Mouse (Mus musculus): Measurements from ENCODE around the gene Gpx2. TPM values are rescaled to one million over a fixed set of nuclear protein-coding genes. Genes with fewer than 3 reads are reported as not detected.

Gpx2 gene
- polyA plus RNA-seq, 1 experiment = not detected

- WGBS = 24% methylated on average over 8 of the region's 8 CpGs
- peaks cover 5% of the 10 kb centered on the region; the same call in 1 of the 2 replicates for H3K4me1 ChIP-seq (ENCODE audit: control insufficient read depth, insufficient read depth, low read length)
- no peak overlapping the region for H3K4me3 ChIP-seq (ENCODE audit: insufficient read depth, low read depth, low read length)
- TF ChIP-seq CTCF (IDR thresholded peaks at IDR 0.05; ENCODE audit: insufficient read depth, low read depth, low read length) = no peak
- TF ChIP-seq POLR2A (IDR thresholded peaks at IDR 0.05; ENCODE audit: insufficient read depth, low read depth, low read length) = no peak
- no peak overlapping the region for H3K27ac ChIP-seq (ENCODE audit: insufficient read depth, low read depth, low read length)
Observed at GRCm38 (mm10) chr12:76790446-76791084, 4.8 kb downstream of the Gpx2 start.

- 56% methylated on average over 10 of the region's 10 CpGs for WGBS
Observed at GRCm38 (mm10) chr12:76784056-76784619, 11.2 kb downstream of the Gpx2 start.

DNA sequence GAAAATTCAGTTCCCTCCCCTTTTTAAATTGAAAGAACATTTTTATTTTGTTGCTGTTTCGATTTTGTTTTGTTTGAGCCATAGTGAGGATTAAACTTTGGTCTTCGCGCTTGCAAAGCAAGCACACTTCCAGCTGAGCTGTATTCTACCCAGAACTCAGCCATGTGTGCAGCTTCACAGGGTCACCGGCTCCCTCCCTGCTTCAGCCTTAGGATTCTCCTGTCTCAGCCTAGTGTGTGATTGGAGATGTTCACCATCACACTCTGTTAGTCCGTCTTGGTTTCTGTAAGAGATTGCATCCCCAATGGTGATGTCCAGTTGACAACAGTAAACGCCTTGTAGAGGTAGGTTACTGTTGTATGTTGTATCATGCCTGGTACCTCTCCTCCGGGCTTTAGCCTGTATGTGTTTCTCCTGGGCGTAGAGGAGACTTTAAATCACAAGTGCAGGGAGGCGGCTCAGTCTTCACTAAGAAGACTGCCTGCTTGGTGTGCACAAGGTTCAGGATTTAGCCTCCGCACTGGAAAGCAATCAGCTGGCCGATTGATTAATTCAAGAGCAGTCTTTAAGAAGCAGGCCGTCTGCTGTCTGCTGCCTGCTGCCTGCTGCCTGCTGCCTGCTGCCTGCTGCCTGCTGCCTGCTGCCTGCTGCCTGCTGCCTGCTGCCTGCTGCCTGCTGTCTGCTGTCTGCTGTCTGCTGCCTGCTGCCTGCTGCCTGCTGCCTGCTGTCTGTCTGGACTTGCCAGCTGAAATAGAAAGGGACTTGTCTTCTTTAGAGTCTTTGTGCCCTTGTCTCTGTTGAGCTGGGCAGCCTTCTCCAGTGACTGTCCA is 14.5 kb downstream of the Gpx2 start:
- WGBS = 75% methylated on average over 12 of the region's 12 CpGs
- no peak overlapping the region for H3K27ac ChIP-seq (ENCODE audit: insufficient read depth, low read depth, low read length)
- TF ChIP-seq CTCF (IDR thresholded peaks at IDR 0.05; ENCODE audit: insufficient read depth, low read depth, low read length) (no peak), POLR2A (IDR thresholded peaks at IDR 0.05; ENCODE audit: insufficient read depth, low read depth, low read length) (no peak)

More at GRCm38 (mm10) chr12:76784056-76784619, 11.2 kb downstream of the Gpx2 start:
- no peak for TF ChIP-seq POLR2A (IDR thresholded peaks at IDR 0.05; ENCODE audit: insufficient read depth, low read depth, low read length)
- TF ChIP-seq CTCF (IDR thresholded peaks at IDR 0.05; ENCODE audit: insufficient read depth, low read depth, low read length) = no peak
- no peak overlapping the region for H3K27ac ChIP-seq (ENCODE audit: insufficient read depth, low read depth, low read length)
- H3K4me3 ChIP-seq (ENCODE audit: insufficient read depth, low read depth, low read length) = no peak overlapping the region
- H3K4me1 ChIP-seq (ENCODE audit: control insufficient read depth, insufficient read depth, low read length) = no peaks in the 10 kb centered on the region

DNA sequence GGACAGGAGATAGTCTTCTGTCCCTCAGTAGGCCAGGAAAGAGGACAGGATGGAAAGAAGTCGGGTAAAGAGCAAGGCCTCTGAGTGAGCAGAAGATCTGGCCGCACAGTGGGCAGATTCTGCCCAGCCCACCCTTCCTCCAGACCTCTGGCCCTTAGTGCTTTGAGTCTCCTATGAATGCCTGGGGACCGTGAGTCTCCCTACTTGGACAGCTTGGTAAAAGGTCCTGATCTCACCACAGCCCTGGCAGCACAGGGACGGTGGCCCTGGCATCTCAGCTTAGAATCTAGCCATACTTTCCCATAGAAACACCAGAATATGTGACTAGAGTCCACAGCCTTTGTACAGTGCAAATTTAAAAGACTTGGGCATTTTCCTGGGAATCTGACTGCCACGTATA is 15.4 kb downstream of the Gpx2 start:
- Histone ChIP-seq H3K4me3 (ENCODE audit: insufficient read depth, low read depth, low read length) (no peak overlapping the region), H3K4me1 (ENCODE audit: control insufficient read depth, insufficient read depth, low read length) (no peaks in the 10 kb centered on the region), H3K27ac (ENCODE audit: insufficient read depth, low read depth, low read length) (no peak overlapping the region)
- 89% methylated on average over 5 of the region's 5 CpGs for whole genome bisulfite sequencing
- TF ChIP-seq CTCF (IDR thresholded peaks at IDR 0.05; ENCODE audit: insufficient read depth, low read depth, low read length) (no peak), POLR2A (IDR thresholded peaks at IDR 0.05; ENCODE audit: insufficient read depth, low read depth, low read length) (no peak)

More for the DNA sequence above, 14.5 kb downstream of the Gpx2 start:
- Histone ChIP-seq H3K4me3 (ENCODE audit: insufficient read depth, low read depth, low read length) (no peak overlapping the region), H3K4me1 (ENCODE audit: control insufficient read depth, insufficient read depth, low read length) (no peaks in the 10 kb centered on the region)

DNA sequence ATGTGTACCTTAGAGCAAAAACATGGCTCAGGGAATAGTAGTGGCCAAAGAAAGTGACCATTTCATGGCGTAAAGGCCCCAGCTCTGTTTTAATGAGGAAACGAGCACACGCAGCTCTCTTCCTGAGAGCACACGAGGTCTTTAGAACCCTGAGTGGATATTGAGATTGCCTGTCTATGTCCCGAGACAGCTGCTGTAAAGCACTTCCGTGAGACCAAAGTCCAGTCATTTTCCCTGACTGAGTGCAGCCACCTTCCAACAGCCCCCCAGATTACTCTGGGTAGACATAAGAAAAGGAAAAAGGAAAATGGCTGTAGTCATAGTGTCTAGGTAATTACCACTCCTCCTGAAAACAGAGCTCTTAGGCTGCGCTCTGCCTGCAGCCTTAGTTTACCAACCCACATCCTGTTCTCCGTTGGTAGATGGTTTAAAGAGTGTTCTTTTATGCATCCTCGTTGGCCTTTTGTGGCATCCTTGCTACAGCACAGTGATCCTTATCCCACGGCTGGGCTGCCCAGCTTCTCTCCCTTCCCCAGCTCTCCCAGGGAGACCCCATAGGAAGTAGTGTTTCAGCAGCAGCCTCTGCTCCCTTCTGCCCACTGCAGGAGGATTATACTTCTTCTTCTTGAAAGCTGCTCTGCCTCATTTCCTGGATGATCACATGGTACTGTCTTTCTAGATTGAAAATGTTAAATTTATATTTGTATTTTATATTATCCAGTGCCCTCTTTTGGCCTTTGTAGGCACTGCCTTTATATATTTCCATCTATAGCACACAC is 16.9 kb downstream of the Gpx2 start:
- 85% methylated on average over 10 of the region's 10 CpGs for WGBS
- TF ChIP-seq POLR2A (IDR thresholded peaks at IDR 0.05; ENCODE audit: insufficient read depth, low read depth, low read length) (no peak), CTCF (IDR thresholded peaks at IDR 0.05; ENCODE audit: insufficient read depth, low read depth, low read length) (no peak)
- peaks cover 2% of the 10 kb centered on the region; the same call in 1 of the 2 replicates for H3K4me1 ChIP-seq (ENCODE audit: control insufficient read depth, insufficient read depth, low read length)

DNA sequence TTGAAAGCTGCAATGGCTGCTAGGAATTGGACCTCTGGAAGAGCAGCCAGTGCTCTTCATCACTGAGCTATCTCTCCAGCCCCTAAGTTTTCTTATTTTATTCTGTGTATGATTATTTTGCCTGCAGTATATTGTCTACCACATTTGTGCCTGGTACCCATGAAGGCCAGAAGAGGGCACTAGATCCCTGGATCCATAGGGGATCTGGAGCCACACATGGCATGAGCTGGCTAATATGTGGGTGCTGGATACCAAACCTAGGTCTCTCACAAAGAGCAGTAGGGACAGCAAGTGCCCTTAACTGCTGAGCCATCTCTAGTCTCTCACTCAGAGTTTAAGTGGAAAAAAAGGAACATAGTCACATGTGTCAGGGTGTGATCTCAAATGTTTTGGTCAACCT is 17.5 kb downstream of the Gpx2 start:
- H3K4me3 ChIP-seq (ENCODE audit: insufficient read depth, low read depth, low read length) = no peak overlapping the region
- peaks cover 2% of the 10 kb centered on the region; the same call in 1 of the 2 replicates for H3K4me1 ChIP-seq (ENCODE audit: control insufficient read depth, insufficient read depth, low read length)
- no peak overlapping the region for H3K27ac ChIP-seq (ENCODE audit: insufficient read depth, low read depth, low read length)
- TF ChIP-seq CTCF (IDR thresholded peaks at IDR 0.05; ENCODE audit: insufficient read depth, low read depth, low read length) (no peak), POLR2A (IDR thresholded peaks at IDR 0.05; ENCODE audit: insufficient read depth, low read depth, low read length) (no peak)

More for the DNA sequence above, 16.9 kb downstream of the Gpx2 start:
- Histone ChIP-seq H3K4me3 (ENCODE audit: insufficient read depth, low read depth, low read length) (no peak overlapping the region), H3K27ac (ENCODE audit: insufficient read depth, low read depth, low read length) (no peak overlapping the region)

GRCm38 (mm10) chr12:76776898-76777297 is 18.5 kb downstream of the Gpx2 start:
- no peak overlapping the region for H3K4me3 ChIP-seq (ENCODE audit: insufficient read depth, low read depth, low read length)
- H3K27ac ChIP-seq (ENCODE audit: insufficient read depth, low read depth, low read length) = no peak overlapping the region
- peaks cover 2% of the 10 kb centered on the region; the same call in 1 of the 2 replicates for H3K4me1 ChIP-seq (ENCODE audit: control insufficient read depth, insufficient read depth, low read length)
- 96% methylated on average over 5 of the region's 5 CpGs for WGBS
- TF ChIP-seq POLR2A (IDR thresholded peaks at IDR 0.05; ENCODE audit: insufficient read depth, low read depth, low read length) (no peak), CTCF (IDR thresholded peaks at IDR 0.05; ENCODE audit: insufficient read depth, low read depth, low read length) (no peak)

GRCm38 (mm10) chr12:76775132-76775531 is 20.2 kb downstream of the Gpx2 start:
- no peak overlapping the region for H3K4me3 ChIP-seq (ENCODE audit: insufficient read depth, low read depth, low read length)
- H3K4me1 ChIP-seq (ENCODE audit: control insufficient read depth, insufficient read depth, low read length) = peaks cover 2% of the 10 kb centered on the region; the same call in 1 of the 2 replicates
- WGBS = 85% methylated on average over 4 of the region's 4 CpGs
- no peak overlapping the region for H3K27ac ChIP-seq (ENCODE audit: insufficient read depth, low read depth, low read length)
- TF ChIP-seq CTCF (IDR thresholded peaks at IDR 0.05; ENCODE audit: insufficient read depth, low read depth, low read length) (no peak), POLR2A (IDR thresholded peaks at IDR 0.05; ENCODE audit: insufficient read depth, low read depth, low read length) (no peak)

All from olfactory bulb, adult 2 months (tissue).